Mouse (Mus musculus): ENCODE results near the gene Cbr4.

DNA sequence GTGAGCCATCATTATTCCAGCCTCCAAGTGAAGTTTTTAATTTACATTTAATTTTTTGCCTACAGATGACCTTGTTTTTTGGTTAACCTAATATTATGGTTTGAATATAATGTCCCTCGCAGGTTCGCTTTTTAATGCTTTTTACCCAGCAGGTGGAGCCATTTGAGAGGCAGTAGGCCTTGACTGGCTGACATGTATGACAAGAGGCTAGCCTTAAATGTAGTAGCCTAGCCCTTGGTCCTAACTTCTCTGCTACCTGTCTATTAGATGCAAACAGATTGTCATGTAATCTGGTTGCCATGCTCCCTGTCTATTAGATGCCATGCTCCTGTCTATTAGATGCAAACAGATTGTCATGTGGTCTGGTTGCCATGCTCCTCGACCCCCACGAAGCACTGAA lies 9.4 kb upstream of the Cbr4 start:
- no peak for TF ChIP-seq CTCF (IDR thresholded peaks at IDR 0.05; ENCODE audit: insufficient read depth, low read depth, low read length)
- TF ChIP-seq POLR2A (IDR thresholded peaks at IDR 0.05; ENCODE audit: insufficient read depth, low read depth, low read length) = no peak

All from olfactory bulb, adult 2 months (tissue).